Comparison of ENCODE assay signal across 8 mouse cellular contexts in the genomic region with DNA sequence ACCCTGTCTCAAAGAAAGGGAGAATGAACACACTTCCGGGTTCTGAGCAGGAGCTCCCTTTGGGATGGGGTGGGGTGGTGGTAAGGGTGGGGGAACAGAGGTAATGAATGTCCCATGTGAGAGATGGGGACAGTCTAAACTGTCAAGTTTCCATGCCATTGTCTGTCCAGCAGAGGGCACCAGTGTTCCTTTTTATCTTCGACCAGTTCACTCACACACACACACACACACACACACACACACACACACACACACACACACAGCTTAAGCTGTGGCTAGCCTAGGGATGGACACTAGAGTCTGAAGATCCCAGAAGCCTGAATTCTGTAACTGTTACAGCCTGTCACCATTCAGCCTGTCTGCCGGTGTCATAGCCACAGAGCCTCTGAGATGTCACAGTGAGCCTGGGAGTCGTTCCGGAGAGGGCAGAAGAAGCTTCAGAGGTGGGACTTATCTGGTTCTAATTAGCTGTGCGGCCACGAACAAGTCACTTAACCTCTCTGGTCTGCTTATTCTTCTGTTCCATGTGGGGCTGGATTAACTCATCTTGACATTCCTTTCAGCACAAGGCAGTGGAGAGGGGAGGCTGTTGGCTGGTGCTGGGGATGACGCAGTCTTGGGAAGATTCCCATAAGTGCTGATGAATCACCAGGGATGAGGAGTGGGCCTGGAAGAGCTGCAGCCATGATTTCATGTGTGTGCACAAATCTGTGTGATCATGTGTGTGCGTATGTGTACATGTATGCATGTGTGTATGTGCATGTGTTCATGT.
A peak's percentile ranks its signal among the peaks of the same experiment; 100 is the strongest.
DNase-seq lines count a peak whose midpoint lies in the region; ATAC-seq and TF ChIP-seq lines count a peak whose summit lies in the region.

No protein-coding gene starts in this region.

- no peak overlapping the region for H3K9ac ChIP-seq in liver, embryonic 11.5 days (ENCODE audit: low read depth, low read length)
- no peak overlapping the region for H3K9ac ChIP-seq in kidney, postnatal 0 days (ENCODE audit: low read depth, low read length)
- H3K9ac ChIP-seq in lung, postnatal 0 days (replicated peaks; ENCODE audit: low read depth) = no peak overlapping the region

- DNase-seq in liver (peak; percentile 64), ZHBTc4 (ENCODE audit: low read depth, low spot score) (peak; percentile 68)
- no peak for DNase-seq in liver, embryonic 11.5 days (ENCODE audit: low spot score)
- DNase-seq in embryonic facial prominence, embryonic 10.5 days (ENCODE audit: low spot score) = peak; percentile 76
- DNase-seq in kidney, postnatal 0 days (ENCODE audit: low spot score) = peak; percentile 77
- DNase-seq in lung, postnatal 0 days (ENCODE audit: low spot score) = peak; percentile 79
- peak; percentile 55 to 75 for DNase-seq in right cerebral cortex, postnatal 10 days (ENCODE audit: low spot score in 2 of 2)
- no peak for DNase-seq in c-Kit-positive CD71-positive TER-119-positive erythroid progenitor cells, embryonic 14.5 days (ENCODE audit: low spot score)

- no peaks in the 10 kb centered on the region for H3K36me3 ChIP-seq in liver, embryonic 11.5 days (ENCODE audit: control insufficient read depth, insufficient read depth, low read length)
- H3K36me3 ChIP-seq in embryonic facial prominence, embryonic 10.5 days (replicated peaks) = no peaks in the 10 kb centered on the region
- H3K36me3 ChIP-seq in kidney, postnatal 0 days (ENCODE audit: insufficient read depth, low read length) = no peaks in the 10 kb centered on the region
- no peaks in the 10 kb centered on the region for H3K36me3 ChIP-seq in lung, postnatal 0 days (ENCODE audit: insufficient read depth, low read length)

- H3K27me3 ChIP-seq in liver, embryonic 11.5 days (replicated peaks; ENCODE audit: control insufficient read depth, insufficient read depth, low read length) = no peaks in the 10 kb centered on the region
- H3K27me3 ChIP-seq in embryonic facial prominence, embryonic 10.5 days (replicated peaks; ENCODE audit: low read depth, poor library complexity, severe bottlenecking) = peaks cover 48% of the 10 kb centered on the region
- no peaks in the 10 kb centered on the region for H3K27me3 ChIP-seq in kidney, postnatal 0 days (ENCODE audit: insufficient read depth, low read length)
- H3K27me3 ChIP-seq in lung, postnatal 0 days (replicated peaks; ENCODE audit: insufficient read depth, low read length) = no peaks in the 10 kb centered on the region

- no peaks in the 10 kb centered on the region for H3K9me3 ChIP-seq in liver, embryonic 11.5 days (ENCODE audit: control insufficient read depth, low read length)
- H3K9me3 ChIP-seq in embryonic facial prominence, embryonic 10.5 days = no peaks in the 10 kb centered on the region
- H3K9me3 ChIP-seq in kidney, postnatal 0 days (replicated peaks; ENCODE audit: low read length) = no peaks in the 10 kb centered on the region
- no peaks in the 10 kb centered on the region for H3K9me3 ChIP-seq in lung, postnatal 0 days (ENCODE audit: low read length)

- no peak overlapping the region for H3K4me3 ChIP-seq in liver, embryonic 11.5 days (ENCODE audit: low read depth, low read length)
- no peak overlapping the region for H3K4me3 ChIP-seq in embryonic facial prominence, embryonic 10.5 days
- no peak overlapping the region for H3K4me3 ChIP-seq in kidney, postnatal 0 days (replicated peaks; ENCODE audit: low read depth, low read length)
- no peak overlapping the region for H3K4me3 ChIP-seq in lung, postnatal 0 days (ENCODE audit: low read depth, low read length)

- peaks cover 5% of the 10 kb centered on the region; the same call in 1 of the 2 replicates for H3K4me1 ChIP-seq in liver, embryonic 11.5 days (replicated peaks; ENCODE audit: control insufficient read depth, insufficient read depth, low read length)
- peaks cover 30% of the 10 kb centered on the region for H3K4me1 ChIP-seq in embryonic facial prominence, embryonic 10.5 days
- H3K4me1 ChIP-seq in kidney, postnatal 0 days (replicated peaks; ENCODE audit: insufficient read depth, low read length) = no peaks in the 10 kb centered on the region
- H3K4me1 ChIP-seq in lung, postnatal 0 days (ENCODE audit: insufficient read depth, low read depth, low read length) = no peaks in the 10 kb centered on the region

- TF ChIP-seq CTCF in kidney, postnatal 0 days (IDR thresholded peaks at IDR 0.05; ENCODE audit: low read depth) = peak; percentile 82
- peak; percentile 86 for TF ChIP-seq CTCF in lung, postnatal 0 days (IDR thresholded peaks at IDR 0.05)

- 30% methylated on average over 9 of the region's 9 CpGs for WGBS in liver, embryonic 11.5 days
- WGBS in embryonic facial prominence, embryonic 10.5 days = 30% methylated on average over 9 of the region's 9 CpGs
- 35% methylated on average over 9 of the region's 9 CpGs for WGBS in kidney, postnatal 0 days
- 30% methylated on average over 9 of the region's 9 CpGs for WGBS in lung, postnatal 0 days

- no peak overlapping the region for H3K27ac ChIP-seq in liver, embryonic 11.5 days (ENCODE audit: low read depth, low read length)
- H3K27ac ChIP-seq in embryonic facial prominence, embryonic 10.5 days (replicated peaks) = no peak overlapping the region
- H3K27ac ChIP-seq in kidney, postnatal 0 days = no peak overlapping the region
- no peak overlapping the region for H3K27ac ChIP-seq in lung, postnatal 0 days (ENCODE audit: low read length)

- H3K4me2 ChIP-seq in liver, embryonic 11.5 days = no peak overlapping the region
- H3K4me2 ChIP-seq in kidney, postnatal 0 days (ENCODE audit: low read length) = no peak overlapping the region
- H3K4me2 ChIP-seq in lung, postnatal 0 days (replicated peaks; ENCODE audit: low read depth, low read length) = no peak overlapping the region

- ATAC-seq in liver, embryonic 11.5 days (replicated peaks; ENCODE audit: low FRiP score) = no peak
- 0 out of 2 replicates have a peak, but pooled peaks have one; percentile 20 for ATAC-seq in kidney, postnatal 0 days (replicated peaks; ENCODE audit: low FRiP score, low read depth)
- ATAC-seq in lung, postnatal 0 days = peak; percentile 62

- no peak for TF ChIP-seq EP300 in lung, postnatal 0 days (IDR thresholded peaks at IDR 0.05)

Comparison
In these comparisons a context has a peak if more than half of its experiments do, and no peak if none do; other contexts are left out.
1. DNase-seq: peak in liver (single experiment), ZHBTc4 (single experiment), embryonic facial prominence, embryonic 10.5 days (single experiment), kidney, postnatal 0 days (single experiment), lung, postnatal 0 days (single experiment) and right cerebral cortex, postnatal 10 days (2 of 2); none in liver, embryonic 11.5 days (single experiment) and c-Kit-positive CD71-positive TER-119-positive erythroid progenitor cells, embryonic 14.5 days (single experiment).